Mouse (Mus musculus): Measurements from ENCODE around the gene Bod1l. TPM values are rescaled to one million over a fixed set of nuclear protein-coding genes. Genes with fewer than 3 reads are reported as not detected.

The Bod1l gene
- total RNA-seq, 1 experiment from 2014 or later = 34.3 TPM

DNA sequence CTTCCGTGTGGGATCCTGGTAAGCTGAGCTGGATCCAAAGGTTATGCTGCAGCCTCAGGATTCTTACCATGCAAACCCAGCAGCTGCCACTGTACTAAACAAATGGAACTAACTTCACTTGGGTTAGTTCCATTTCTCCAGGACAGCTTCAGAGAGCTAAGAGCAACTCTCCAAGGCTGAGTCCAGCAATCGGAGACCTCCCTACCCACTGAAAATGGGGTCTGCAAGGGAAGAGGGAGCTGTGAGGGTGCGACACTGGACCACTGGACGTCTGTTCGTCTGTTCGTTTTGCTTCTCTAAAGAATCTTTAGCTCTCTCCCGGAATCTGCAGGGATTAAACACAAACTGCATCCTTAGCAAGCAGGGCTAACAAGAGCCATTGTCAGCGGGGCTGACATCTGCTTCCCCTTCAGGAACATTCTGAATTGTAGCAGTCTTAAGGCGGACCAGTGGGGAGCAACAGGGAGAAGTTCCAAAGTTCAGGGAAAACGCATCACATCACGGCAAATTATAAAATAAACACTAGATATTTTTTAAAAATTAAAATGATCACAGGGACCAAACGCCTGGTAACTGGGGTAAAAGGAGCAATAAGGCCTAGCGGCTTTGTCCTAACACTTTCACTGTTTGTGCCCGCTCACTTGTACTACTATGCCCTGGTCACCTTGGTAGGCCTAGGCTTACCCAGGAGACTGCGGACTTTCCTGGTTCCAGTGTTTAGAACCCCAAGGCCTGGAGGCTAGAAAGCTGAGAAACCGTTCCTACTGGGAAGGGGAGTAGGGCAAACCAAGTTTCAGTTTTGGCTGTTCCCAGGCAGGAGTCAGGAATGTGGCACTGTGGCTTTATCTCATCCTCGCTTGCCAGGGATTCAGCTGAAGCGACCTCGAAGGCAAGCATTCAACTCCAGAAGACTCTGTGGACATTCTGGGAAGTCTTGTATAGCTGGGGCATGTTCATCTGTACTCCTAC, 85.2 kb downstream of the Bod1l start:
- DNase-seq = no peak

DNA sequence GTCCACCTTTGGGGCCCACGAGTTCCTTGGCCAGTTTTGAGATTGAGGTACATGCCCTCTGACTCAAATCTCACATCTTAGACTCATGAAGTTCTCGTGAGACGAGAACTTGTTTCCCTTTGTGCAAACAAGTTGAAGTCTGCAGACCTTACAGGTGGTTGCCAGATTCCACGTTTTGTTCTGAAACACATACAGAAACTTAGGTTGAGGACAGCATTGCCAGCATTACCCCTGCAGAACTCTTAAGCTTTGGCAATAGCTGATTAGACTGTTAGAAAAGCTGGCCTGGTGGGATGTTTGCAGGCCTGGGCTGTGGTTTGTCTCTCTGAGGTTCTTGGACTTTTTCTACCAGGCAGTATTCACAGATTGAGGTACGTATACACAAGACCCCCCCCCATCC, 86.8 kb downstream of the Bod1l start:
- no peak for DNase-seq

DNA sequence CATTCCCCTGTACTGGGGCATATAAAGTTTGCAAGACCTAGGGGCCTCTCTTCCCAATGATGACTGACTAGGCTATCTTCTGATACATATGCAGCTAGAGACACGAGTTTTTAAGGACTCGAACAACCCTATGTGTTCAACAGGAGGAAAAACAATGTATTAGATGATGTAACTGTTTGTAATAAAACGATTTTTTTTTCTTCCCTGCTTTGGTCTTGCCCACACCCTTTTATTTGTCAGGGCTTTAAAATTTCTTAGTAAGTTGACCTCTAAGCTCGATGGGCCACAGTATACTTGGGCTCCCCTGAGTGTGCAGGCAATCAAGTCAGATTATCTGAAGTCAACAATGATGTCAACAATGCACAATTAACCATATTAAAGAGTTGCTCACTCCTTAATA, 87.7 kb downstream of the Bod1l start:
- DNase-seq = no peak

- no peak for DNase-seq
Measured at GRCm38 (mm10) chr5:41755373-41755960, 88.6 kb downstream of the Bod1l start.

- DNase-seq = no peak
Measured at GRCm38 (mm10) chr5:41754836-41755235, 89.3 kb downstream of the Bod1l start.

DNA sequence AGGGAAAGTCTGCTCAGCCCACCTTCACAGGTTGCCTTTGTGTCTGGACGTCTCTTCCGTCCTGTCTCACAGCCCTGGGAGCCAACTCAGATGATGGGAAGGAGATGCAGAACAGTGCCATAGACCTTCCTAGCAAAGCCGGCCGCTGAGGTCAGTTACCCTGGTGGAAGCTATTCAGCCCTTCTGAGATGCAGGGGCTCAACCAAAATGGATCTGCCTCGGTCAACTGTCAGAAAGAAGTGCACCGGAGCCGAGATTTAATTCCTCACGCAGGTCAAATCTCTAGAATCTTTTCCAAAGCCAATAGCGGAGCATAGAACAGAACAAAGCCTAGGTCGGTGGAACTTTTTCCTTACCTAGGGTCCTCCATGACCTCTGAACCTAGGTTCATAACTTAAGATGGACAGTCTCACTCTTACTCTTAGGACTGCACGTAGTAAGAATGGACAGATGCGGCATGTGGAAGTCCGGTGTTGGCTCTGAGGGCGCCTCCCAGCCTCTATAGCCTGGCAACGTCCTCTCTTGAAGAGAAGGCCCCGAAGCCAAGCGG, 89.8 kb downstream of the Bod1l start:
- no peak for DNase-seq

DNA sequence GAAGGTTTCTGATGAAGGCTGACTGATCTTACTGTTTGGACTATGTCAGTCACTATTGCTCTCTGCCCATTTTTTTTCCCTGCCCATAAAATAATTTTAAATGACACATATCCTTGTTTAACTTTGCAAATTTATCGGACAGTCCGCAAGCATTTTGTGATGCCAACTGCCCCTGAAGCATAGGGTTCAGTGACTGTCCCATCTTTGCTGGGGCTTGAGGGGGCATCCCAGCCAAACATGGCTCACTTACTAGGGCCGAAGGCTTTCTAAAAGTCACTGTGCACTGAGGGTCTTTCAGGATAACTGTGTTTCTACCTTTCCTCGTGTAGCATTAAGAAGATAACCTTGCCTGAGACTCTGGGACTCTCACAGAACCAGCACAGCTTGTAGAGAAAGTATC, 91.4 kb downstream of the Bod1l start:
- DNase-seq = no peak

GRCm38 (mm10) chr5:41744898-41745780, 99.0 kb downstream of the Bod1l start:
- no peak for DNase-seq

- DNase-seq = no peak
Measured at GRCm38 (mm10) chr5:41744234-41744633, 99.9 kb downstream of the Bod1l start.

GRCm38 (mm10) chr5:41738817-41739216, 105.3 kb downstream of the Bod1l start:
- no peak for DNase-seq

Small RNA genes within 50 kb of the gene (microRNA-seq; reads per million reads assigned to microRNA genes)
- gene Mir6414 = 0 reads per million in 2 experiments

Other genes with a start within 250 kb of the Bod1l start
- 41.7 and 48.6 TPM in 2 replicates for gene Rab28, start 136.2 kb downstream of the Bod1l start, total RNA-seq (2021)
- gene Nkx3-2, start 79.8 kb downstream of the Bod1l start, total RNA-seq (2021) = not detected in 2 replicates
- gene Gm16223, start 223.6 kb upstream of the Bod1l start, total RNA-seq (2021) = 0.11 TPM in 1 of 2 replicates, not detected in the other